Mouse (Mus musculus) heart, adult 11 months (tissue): ENCODE data around the gene Hey2.

Experiments used
- DNase-seq: peaks from one replicate; pipeline ENCODE4 v3.0.0; 2022

Hey2 gene

GRCm38 (mm10) chr10:30842643-30843437 lies at the start of gene Hey2:
Gene Hey2 (minus strand): TSS chr10:30842801.
- peak; percentile 100 for DNase-seq

- DNase-seq, result no peak
Observed at GRCm38 (mm10) chr10:30883085-30883760, 40.6 kb upstream of the Hey2 start.

- peak; percentile 88 for DNase-seq
Observed at GRCm38 (mm10) chr10:30881109-30881508, 38.5 kb upstream of the Hey2 start.

- no peak for DNase-seq
Observed at GRCm38 (mm10) chr10:30845101-30845825, 2.7 kb upstream of the Hey2 start.

GRCm38 (mm10) chr10:30844191-30845010 lies 1.8 kb upstream of the Hey2 start:
- DNase-seq, result peak; percentile 92

GRCm38 (mm10) chr10:30843438-30844190 lies 1.0 kb upstream of the Hey2 start:
- DNase-seq, result peak; percentile 89

- no peak for DNase-seq
Observed at GRCm38 (mm10) chr10:30842228-30842627, 373 bp downstream of the Hey2 start.

GRCm38 (mm10) chr10:30840824-30841223 lies 1.8 kb downstream of the Hey2 start:
- DNase-seq, result no peak

- no peak for DNase-seq
Observed at GRCm38 (mm10) chr10:30838188-30838587, 4.4 kb downstream of the Hey2 start.

GRCm38 (mm10) chr10:30825049-30825448 lies 17.6 kb downstream of the Hey2 start:
- DNase-seq, result no peak

- peak; percentile 95 for DNase-seq
Observed at GRCm38 (mm10) chr10:30810967-30811293, 31.7 kb downstream of the Hey2 start.

GRCm38 (mm10) chr10:30810247-30810966 lies 32.2 kb downstream of the Hey2 start:
- peak; percentile 94 for DNase-seq

- DNase-seq, result no peak
Observed at GRCm38 (mm10) chr10:30803587-30804253, 38.9 kb downstream of the Hey2 start.

- DNase-seq, result peak; percentile 98
Observed at GRCm38 (mm10) chr10:30802681-30803586, 39.7 kb downstream of the Hey2 start, which contains the start of gene Ncoa7. Gene Ncoa7 (minus strand): TSS chr10:30803326.

- no peak for DNase-seq
Observed at GRCm38 (mm10) chr10:30802033-30802432, 40.6 kb downstream of the Hey2 start.

GRCm38 (mm10) chr10:30799713-30800450 lies 42.7 kb downstream of the Hey2 start:
- no peak for DNase-seq

GRCm38 (mm10) chr10:30796469-30797261 lies 45.9 kb downstream of the Hey2 start:
- DNase-seq, result no peak

- DNase-seq, result no peak
Observed at GRCm38 (mm10) chr10:30791016-30791415, 51.6 kb downstream of the Hey2 start.
